Mouse (Mus musculus) spleen, adult 2 months (tissue): ENCODE measurements around the gene Slc29a1.
"Not testable (repeated sequence)": the region's sequence is repeated elsewhere in the genome, so short reads cannot be mapped to it uniquely, and the experiment has no call there.

Source experiments
- CTCF ChIP-seq: fragments of 200-500 bp; IDR thresholded peaks from 2 replicates; pipeline ENCODE4 v1.5.1; 2011; ENCODE audit warnings: mild to moderate bottlenecking, inconsistent platforms; ENCODE audit not compliant: insufficient read depth, insufficient read length, insufficient replicate concordance; ENCODE audit errors: extremely low read depth
- POLR2A ChIP-seq: fragments of 200-500 bp; IDR thresholded peaks from 2 replicates; pipeline ENCODE4 v1.6.1; 2011; ENCODE audit warnings: low read depth, low read length, inconsistent platforms

DNA sequence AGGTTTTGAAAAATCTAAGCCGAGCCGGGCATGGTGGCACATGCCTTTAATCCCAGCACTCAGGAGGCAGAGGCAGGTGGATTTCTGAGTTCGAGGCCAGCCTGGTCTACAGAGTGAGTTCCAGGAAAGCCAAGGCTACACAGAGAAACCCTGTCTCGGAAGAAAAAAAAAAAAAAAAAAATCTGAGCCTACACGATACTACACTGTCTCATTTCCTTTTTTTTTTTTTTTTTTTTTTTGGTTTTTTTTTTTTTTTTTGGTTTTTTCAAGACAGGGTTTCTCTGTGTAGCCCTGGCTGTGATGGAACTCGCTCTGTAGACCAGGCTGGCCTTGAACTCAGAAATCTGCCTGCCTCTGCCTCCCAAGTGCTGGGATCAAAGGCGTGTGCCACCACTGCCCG, 24.0 kb upstream of the Slc29a1 start:
- not testable (repeated sequence) for TF ChIP-seq POLR2A, CTCF
